Mouse (Mus musculus) bone marrow, adult 2 months (tissue): Measurements from ENCODE around the gene Gm10382. TPM values are rescaled to one million over a fixed set of nuclear protein-coding genes. Genes with fewer than 3 reads are reported as not detected.
A peak's percentile ranks its signal among the peaks of the same experiment; 100 is the strongest.
"Not testable (repeated sequence)": the region's sequence is repeated elsewhere in the genome, so short reads cannot be mapped to it uniquely, and the experiment has no call there.

Experiments
- H3K27ac ChIP-seq: fragments of 200-500 bp; 2 replicates; pipeline ENCODE4 v1.5.1; 2012; ENCODE audit warnings: low read depth, mild to moderate bottlenecking, control low read depth, inconsistent platforms, low read length; ENCODE audit not compliant: control insufficient read depth, poor library complexity, insufficient read depth
- H3K4me1 ChIP-seq: fragments of 200-500 bp; 2 replicates; pipeline ENCODE4 v1.6.1; 2011; ENCODE audit warnings: low read length; ENCODE audit not compliant: control insufficient read depth, insufficient read depth
- H3K4me3 ChIP-seq: fragments of 200-500 bp; replicated peaks from 2 replicates; pipeline ENCODE3; 2011; ENCODE audit warnings: mild to moderate bottlenecking, low read depth, low read length, control low read depth; ENCODE audit not compliant: control insufficient read depth
- CTCF ChIP-seq: fragments of 200-500 bp; IDR thresholded peaks from 2 replicates; pipeline ENCODE4 v1.5.1; 2011; ENCODE audit warnings: low read length, control low read depth; ENCODE audit not compliant: control insufficient read depth, insufficient read depth
- POLR2A ChIP-seq: fragments of 200-500 bp; IDR thresholded peaks from 2 replicates; pipeline ENCODE4 v1.6.1; 2011; ENCODE audit warnings: low read depth, mild to moderate bottlenecking, control low read depth, low read length, borderline replicate concordance; ENCODE audit not compliant: control insufficient read depth
- WGBS: fragments of 180-500 bp; shearing (Covaris S2); methylation state at CpG from one replicate; pipeline ENCODE4 v1.1.7; 2018; 5-methylcytosine and 5-hydroxymethylcytosine counted together
- polyA plus RNA-seq: library from polyadenylated mRNA; stranded (reverse); fragments of >200 nt; gene quantifications from 2 replicates; pipeline ENCODE4 v1.2.4, GENCODE M21; 2011; ENCODE audit warnings: low replicate concordance; ENCODE audit not compliant: missing spikeins, insufficient read depth, insufficient read length

Gene Gm10382
- polyA plus RNA-seq, 1 experiment: not detected

DNA sequence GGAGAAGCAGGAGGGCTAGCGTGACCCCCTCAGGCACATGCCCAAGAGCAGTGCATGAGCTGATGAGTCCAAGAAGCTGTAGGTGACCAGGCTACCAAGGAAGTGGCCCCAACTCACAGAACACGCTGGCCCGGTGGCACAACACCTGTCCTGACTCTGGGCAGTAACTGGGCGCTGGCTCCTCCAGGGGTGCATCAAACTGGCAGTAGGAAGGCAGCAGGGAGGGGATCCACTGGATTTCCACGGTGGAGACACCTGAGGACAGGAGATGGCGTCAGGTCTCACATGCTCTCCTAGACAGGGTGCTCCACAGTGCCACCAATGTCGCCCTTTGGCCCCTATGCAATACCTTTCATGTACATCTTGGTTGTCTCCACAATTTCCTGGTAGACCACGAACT lies 27.1 kb downstream of the Gm10382 start:
- Histone ChIP-seq H3K4me1 (peaks cover 2% of the 10 kb centered on the region), H3K27ac (no peak overlapping the region), H3K4me3 (no peak overlapping the region)
- TF ChIP-seq POLR2A: no peak
- TF ChIP-seq CTCF: no peak
- 83% methylated on average over 8 of the region's 8 CpGs for WGBS

DNA sequence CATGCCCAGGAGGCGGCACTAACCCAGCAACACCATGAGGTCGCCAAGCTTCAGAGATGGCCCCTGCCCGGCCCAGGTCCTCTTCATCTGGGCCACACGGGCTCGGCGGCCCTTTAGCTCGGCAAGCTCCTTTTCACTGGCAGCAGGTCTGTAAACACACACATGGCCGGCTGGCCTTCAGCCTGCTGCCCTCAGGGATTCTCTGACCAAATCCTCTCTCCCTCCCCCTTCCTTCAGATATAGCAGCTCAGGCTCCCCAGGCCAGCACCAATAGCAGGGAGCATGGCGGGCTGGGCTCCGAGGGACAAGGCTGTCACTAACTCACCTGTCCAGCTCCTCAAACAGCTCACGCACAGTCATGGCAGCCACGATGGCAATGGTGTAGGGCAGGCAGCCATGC lies 29.5 kb downstream of the Gm10382 start:
- Histone ChIP-seq H3K27ac (peak overlapping the region; percentile 22; the same call in 1 of the 2 replicates), H3K4me1 (peaks cover 2% of the 10 kb centered on the region), H3K4me3 (no peak overlapping the region)
- 83% methylated on average over 12 of the region's 12 CpGs for WGBS
- TF ChIP-seq CTCF: no peak
- no peak for TF ChIP-seq POLR2A

DNA sequence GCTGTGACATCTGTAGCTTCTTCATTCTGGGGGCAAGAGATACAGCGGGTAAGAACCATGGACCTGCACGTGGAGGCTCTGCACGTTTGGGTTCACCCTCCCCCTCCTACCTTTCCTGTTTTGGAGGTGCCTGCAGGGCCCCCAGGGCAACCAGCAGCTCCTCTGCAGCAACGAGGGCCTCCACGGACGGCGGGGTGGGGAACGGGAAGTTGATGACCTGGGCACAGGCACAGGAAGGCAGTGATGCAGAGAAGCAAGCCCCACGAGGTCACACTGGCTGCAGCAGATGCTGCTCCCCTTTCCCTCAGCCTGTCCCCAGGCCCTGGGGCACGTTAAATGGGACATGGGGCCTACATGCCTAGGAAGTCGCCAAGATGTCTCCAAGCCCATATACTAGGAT lies 30.0 kb downstream of the Gm10382 start:
- WGBS: 23% methylated on average over 11 of the region's 11 CpGs
- no peak for TF ChIP-seq CTCF
- TF ChIP-seq POLR2A: no peak
- H3K4me1 ChIP-seq: peaks cover 2% of the 10 kb centered on the region
- no peak overlapping the region for H3K27ac ChIP-seq
- H3K4me3 ChIP-seq: no peak overlapping the region

DNA sequence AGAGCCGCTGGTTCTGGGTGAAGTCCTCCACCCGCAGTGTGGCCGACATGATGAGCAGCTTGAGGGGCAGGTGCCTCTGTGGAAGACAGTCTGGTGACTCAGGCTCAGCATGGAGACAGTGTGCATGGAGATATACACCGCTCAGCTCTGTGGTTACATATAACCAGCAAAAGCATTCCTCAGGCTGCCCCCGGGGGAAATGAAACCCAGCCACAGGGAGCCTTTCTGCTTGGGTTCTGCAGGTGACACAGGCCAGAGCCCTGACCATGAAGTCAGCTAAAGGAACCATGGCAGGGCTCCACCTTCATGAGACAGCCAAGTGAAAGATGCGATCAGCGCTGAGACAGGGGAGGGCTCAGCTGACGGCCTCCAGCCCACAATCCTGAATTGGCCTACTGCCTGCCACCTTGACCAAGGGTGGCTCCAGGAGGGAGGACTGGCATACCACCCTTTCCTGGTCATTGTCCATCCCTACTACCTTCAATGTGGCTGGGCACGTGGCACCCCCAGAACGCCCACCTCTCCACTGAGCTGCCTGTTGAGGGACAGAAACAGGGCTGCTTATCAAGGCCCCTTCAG lies 36.7 kb downstream of the Gm10382 start:
- 80% methylated on average over 10 of the region's 10 CpGs for WGBS
- Histone ChIP-seq H3K4me1 (peaks cover 1% of the 10 kb centered on the region; the same call in 1 of the 2 replicates), H3K27ac (no peak overlapping the region), H3K4me3 (no peak overlapping the region)
- TF ChIP-seq CTCF (no peak), POLR2A (no peak)

- 90% methylated on average over 10 of the region's 10 CpGs for WGBS
- peaks cover 1% of the 10 kb centered on the region; the same call in 1 of the 2 replicates for H3K4me1 ChIP-seq
- no peak for TF ChIP-seq POLR2A
- no peak for TF ChIP-seq CTCF
- H3K27ac ChIP-seq: no peak overlapping the region
- no peak overlapping the region for H3K4me3 ChIP-seq
Measured at GRCm38 (mm10) chr5:125426343-125426742, 37.2 kb downstream of the Gm10382 start.

DNA sequence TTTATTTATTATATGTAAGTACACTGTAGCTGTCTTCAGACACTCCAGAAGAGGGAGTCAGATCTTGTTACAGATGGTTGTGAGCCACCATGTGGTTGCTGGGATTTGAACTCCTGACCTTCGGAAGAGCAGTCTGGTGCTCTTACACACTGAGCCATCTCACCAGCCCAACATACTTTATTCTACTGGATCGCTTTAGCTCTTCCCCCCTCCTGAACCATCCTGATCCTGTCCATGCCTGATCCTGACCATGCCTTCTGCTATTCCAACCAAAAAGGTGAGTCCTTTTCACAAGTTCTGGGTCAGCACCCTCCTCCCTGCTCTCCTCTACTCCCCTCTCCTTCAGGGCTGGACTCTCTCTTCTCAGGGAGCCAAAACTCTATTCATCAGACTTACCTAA lies 43.2 kb downstream of the Gm10382 start:
- H3K27ac ChIP-seq, H3K4me1 ChIP-seq, H3K4me3 ChIP-seq: not testable (repeated sequence)
- WGBS: 87% methylated on average over 2 of the region's 2 CpGs

DNA sequence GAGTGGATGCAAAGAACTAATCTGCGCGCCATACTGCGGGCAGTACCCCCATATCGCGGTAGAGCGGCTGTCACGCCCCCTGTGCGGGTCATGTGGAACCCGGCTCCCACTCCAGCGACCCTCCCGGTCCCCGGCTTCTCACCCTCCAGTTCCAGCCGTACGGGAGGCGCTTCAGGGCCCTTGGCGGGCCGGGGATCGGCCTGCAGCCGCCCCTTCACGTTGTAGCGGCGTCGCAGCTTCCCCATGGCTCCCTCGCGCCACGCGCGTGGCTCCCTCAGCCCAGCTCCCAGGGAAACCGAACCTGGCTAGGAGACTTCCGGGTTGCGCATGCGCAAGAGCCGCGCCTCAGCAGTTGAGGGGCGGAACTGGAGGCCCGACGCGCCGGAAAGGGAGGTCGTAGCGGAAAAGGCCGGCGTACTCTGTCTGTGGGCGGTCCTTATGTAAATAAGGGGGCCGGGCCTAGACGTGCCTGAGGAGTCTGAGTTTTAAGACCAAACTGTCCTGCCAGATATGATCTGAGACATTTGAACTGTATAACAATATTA lies 44.7 kb downstream of the Gm10382 start, which contains the start of gene Dhx37:
Dhx37 (minus strand) TSS at position 329 of the 545 bp plus-strand sequence.
- TF ChIP-seq POLR2A: peak; percentile 76; the same call in 1 of the 2 replicates
- TF ChIP-seq CTCF: no peak
- WGBS: under 1% methylated on average over 46 of the region's 46 CpGs
- Histone ChIP-seq H3K4me3 (peak within 1 kb of the TSS; percentile 78), H3K4me1 (peaks cover 1% of the 10 kb centered on the region; the same call in 1 of the 2 replicates), H3K27ac (peak within 1 kb of the TSS; percentile 77)

GRCm38 (mm10) chr5:125434347-125434746 lies 45.2 kb downstream of the Gm10382 start:
- peak overlapping the region; percentile 53 for H3K27ac ChIP-seq
- H3K4me3 ChIP-seq, H3K4me1 ChIP-seq: not testable (repeated sequence)
- 55% methylated on average over 15 of the region's 15 CpGs for WGBS
- peak; percentile 17; the same call in 1 of the 2 replicates for TF ChIP-seq CTCF

Other genes starting within 250 kb of the Gm10382 start
- gene Ncor2, start 210.1 kb upstream of the Gm10382 start, polyA plus RNA-seq: 20.4 and 46.9 TPM in 2 replicates
- 24.6 and 26.9 TPM in 2 replicates for gene Scarb1, start 48.2 kb upstream of the Gm10382 start, polyA plus RNA-seq
- 98.4 and 168 TPM in 2 replicates for gene Ubc, start 880 bp downstream of the Gm10382 start, polyA plus RNA-seq
- 12.3 and 36.6 TPM in 2 replicates for gene Dhx37, start 44.8 kb downstream of the Gm10382 start, polyA plus RNA-seq
- gene Bri3bp, start 52.2 kb downstream of the Gm10382 start, polyA plus RNA-seq: 4.1 and 9.4 TPM in 2 replicates
- gene Aacs, start 86.5 kb downstream of the Gm10382 start, polyA plus RNA-seq: 4.3 and 18.4 TPM in 2 replicates
- gene Tmem132b, start 142.5 kb downstream of the Gm10382 start, polyA plus RNA-seq: not detected in 2 replicates